Mouse (Mus musculus) spleen, adult 18-20 months (tissue): ENCODE data around the gene Trabd.

Experiments used
- DNase-seq, 2 experiments: peaks; one replicate each; pipeline ENCODE4 v3.0.0; 2022; ENCODE audit warnings: mixed read lengths in 2 of 2

Gene Trabd

DNA sequence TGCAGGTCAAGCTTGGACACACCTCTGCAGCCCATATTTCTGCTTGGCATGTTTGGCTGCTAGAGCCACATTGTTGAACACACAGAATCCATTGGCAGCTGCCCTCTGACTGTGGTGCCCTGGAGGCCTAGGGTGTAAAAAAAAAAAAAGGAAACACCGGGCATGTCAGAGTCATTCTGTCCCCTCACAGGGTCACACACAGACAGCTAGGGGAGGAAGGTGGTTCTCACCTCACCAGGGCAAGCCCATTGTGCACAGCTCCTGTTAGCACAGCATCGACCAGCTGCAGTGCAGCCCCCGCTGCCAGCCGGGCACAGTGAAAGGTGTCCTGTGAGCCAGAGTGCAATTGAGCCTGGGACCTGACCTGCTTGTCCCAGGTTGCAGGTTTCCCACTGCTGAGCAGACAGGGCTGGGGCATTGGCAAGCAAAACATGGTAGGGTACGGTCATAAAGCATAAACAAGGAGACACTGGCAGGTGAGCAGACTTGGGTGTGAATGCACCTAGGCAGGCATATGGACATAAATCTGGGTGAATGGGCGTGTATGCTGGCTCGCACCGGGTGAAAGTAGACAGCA lies 52.5 kb downstream of the Trabd start:
- no peak for DNase-seq

DNA sequence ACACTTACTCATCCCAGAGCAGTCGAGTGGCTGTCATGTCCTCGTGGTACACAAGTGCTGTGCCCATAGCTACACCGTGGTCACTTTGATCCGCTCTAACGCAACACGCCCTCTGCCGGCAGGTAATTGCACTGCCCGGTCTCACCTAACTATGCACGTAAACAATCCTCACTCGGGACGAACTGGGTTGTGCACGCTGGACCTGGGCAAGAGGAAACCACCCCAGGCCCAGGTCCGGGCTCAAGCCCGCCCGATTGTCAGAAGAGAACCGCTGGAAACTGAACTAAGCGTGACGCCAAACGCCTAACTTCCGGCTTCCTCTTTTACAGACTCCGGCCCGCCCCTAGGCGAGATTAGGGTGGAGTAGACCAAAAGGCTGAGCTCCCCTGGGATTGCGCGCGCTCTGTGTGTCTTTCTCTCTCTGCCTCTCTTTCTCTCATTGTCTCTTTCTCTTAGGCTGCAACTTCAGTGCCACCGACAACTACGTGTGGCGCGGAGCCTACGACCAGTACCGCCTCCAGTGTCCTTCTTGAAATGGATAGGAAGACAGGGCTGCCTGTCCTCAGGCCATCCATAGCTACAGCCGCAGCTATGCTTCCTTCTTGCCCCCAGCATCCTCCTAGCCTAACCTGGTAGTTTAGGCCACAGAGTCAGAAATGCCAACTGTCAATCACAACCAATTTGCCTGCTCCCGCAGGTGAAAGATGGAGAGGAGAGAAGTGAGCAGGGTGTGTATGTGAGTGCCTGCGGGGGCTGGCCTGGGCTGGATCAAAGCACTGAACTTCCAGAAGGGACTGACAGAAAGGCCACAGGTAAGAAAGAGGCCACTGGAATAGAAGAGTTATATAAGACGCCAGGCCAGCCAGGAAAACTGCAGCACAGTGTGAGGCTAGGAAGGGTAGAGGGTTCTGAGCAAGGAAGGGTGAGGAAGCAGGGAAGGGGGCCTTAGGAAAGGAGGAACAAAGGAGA lies 53.7 kb downstream of the Trabd start, which contains the start of gene Hdac10:
TSS of gene Hdac10 (minus strand) at position 319 of the 969 bp plus-strand sequence.
- peak; percentile 83 to 86 for DNase-seq

- DNase-seq: no peak
These were observed 55.3 kb downstream of the Trabd start for GRCm38 (mm10) chr15:89130245-89130644.

DNA sequence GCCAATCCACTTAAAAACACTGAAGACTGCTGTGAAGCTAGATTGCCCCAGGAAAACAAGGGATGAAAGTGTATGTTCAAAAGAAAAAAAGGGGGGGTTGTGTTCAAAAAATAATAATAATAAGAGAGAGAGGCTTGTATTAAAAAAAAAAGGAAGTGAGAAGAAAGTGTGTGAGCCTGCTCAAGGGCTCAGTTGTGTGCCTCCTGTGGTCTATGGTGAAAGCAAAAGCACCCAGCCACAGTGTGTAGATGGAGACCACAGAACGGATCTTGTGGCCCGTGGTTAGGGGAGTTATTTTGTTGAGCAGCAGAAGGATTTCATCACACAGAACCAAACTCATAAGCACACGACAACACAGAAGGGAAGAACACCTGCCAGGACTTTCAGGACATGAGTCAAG lies 56.4 kb downstream of the Trabd start:
- DNase-seq: peak; percentile 59 to 69
